Mouse (Mus musculus) G1E-ER4 (cell line): Measurements from ENCODE around the gene Gm49380. TPM values are rescaled to one million over a fixed set of nuclear protein-coding genes. Genes with fewer than 3 reads are reported as not detected.

Source experiments
- GATA1 ChIP-seq: IDR thresholded peaks from one replicate; pipeline ENCODE4 v1.8.0; 2012; ENCODE audit warnings: low read length, inconsistent platforms
- polyA plus RNA-seq: library from polyadenylated mRNA; stranded (reverse); fragments of >175 nt; gene quantifications from 2 replicates; pipeline ENCODE4 v1.2.3, GENCODE M21; 2012

The Gm49380 gene
- polyA plus RNA-seq, 1 experiment = not detected

DNA sequence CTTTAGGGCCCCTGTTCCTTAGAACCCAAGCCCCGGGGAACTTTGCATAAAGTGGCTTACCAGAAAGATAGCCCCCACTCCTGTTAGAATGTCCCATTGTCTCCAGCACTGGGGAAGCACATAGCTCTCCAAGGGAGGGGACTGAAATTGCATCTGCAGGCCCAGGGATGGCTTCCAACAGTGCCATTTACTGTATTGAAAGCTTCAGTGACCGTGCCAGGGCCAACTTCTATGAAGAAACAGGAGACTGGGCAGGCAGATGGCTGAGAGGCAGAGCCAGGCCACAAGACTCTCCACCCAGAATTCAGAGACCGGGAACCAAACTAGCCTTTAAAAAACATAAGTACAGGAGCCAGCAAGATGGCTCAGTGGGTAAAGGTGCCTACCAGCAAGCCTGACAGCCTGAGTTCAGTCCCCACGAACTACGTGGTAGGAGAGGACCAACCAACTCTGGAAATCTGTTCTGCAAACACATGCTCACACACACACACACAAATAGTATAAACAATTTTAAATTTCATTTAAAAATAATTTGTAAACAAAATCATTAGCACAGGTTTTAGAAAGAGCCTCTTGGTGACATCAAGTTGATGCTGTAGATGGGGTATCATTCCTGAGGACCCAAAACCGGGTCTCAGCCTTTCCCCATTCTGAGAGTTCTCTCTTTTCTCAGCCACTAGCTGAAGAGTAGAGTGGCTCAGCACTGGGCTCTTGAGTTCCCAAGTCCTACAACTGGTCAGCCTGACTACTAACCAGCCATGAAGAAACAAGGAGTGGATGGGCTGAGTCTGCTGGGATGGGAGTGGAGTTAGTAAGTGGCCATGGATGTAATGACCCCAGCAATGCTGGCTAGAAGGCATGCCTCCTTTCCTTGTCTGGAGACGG is 71.5 kb downstream of the Gm49380 start:
- no peak for TF ChIP-seq GATA1

- no peak for TF ChIP-seq GATA1
Measured at GRCm38 (mm10) chr9:44037106-44037505, 76.2 kb downstream of the Gm49380 start.

GRCm38 (mm10) chr9:44033957-44034727 is 79.2 kb downstream of the Gm49380 start:
- no peak for TF ChIP-seq GATA1

DNA sequence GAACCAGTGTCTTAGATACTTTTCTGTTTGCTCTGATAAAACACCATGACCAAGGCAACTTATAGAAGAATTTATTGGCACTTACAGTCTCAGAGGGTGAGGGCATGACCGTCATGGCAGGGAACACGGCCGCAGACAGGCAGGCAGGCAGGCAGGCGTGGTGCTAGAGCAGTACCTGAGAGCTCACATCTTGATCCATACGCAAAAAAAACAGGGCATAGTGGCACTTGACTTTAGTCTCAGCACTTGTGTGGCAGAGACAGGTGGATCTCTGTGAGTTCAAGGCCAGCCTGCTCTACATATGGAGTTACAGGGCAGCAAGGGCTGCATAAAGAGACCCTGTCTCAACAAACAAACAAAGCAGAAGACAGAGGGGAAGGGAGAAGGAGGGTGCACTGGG is 80.0 kb downstream of the Gm49380 start:
- TF ChIP-seq GATA1 = no peak

GRCm38 (mm10) chr9:44031946-44032345 is 81.4 kb downstream of the Gm49380 start:
- no peak for TF ChIP-seq GATA1

- no peak for TF ChIP-seq GATA1
Measured at GRCm38 (mm10) chr9:44031079-44031478, 82.2 kb downstream of the Gm49380 start.

GRCm38 (mm10) chr9:44030646-44031045 is 82.7 kb downstream of the Gm49380 start:
- no peak for TF ChIP-seq GATA1

- TF ChIP-seq GATA1 = no peak
Measured at GRCm38 (mm10) chr9:44029580-44030236, 83.6 kb downstream of the Gm49380 start.

GRCm38 (mm10) chr9:44024096-44024495 is 89.2 kb downstream of the Gm49380 start:
- no peak for TF ChIP-seq GATA1

GRCm38 (mm10) chr9:44022100-44022847 is 91.0 kb downstream of the Gm49380 start:
- no peak for TF ChIP-seq GATA1

DNA sequence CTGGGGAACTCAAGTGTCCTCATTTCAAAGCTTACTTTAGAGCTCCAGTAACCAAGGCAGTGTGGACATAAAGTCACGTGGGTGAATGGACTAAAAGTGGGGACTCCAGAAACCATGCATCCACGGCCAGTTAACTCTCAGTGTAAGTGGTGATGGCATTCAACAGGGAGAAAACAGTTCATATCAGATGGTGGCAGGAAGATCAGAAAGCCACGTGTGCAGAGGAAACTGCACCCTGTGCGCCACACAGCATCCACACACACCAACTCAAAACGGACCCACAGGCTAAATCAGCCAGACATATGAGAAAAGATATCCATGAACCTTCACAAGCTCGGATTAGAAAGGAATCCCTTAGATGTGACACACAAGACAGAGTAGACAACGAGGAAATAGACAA is 93.3 kb downstream of the Gm49380 start:
- TF ChIP-seq GATA1 = no peak

DNA sequence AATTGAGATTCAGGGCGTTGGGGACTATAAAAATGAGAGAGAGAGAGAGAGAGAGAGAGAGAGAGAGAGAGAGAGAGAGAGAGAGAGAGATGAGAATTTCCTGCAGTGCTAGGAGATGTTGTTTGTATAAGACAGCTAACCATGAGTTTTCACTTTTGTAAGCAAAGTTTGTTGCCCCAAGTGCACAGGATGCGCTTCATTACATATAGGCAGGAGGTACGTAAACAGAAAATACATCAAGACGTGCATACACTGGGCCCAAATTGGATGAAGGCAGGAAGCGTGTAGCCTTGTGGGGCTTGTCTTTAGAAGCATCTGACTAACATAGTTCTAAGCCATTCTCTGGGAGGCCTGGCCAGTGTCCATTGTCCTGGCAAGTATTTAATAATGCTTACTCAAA is 95.5 kb downstream of the Gm49380 start:
- no peak for TF ChIP-seq GATA1

Other genes with a start within 250 kb of the Gm49380 start
- gene Thy1, start 70.1 kb downstream of the Gm49380 start, polyA plus RNA-seq = not detected in 2 replicates
- gene Usp2, start 46.5 kb downstream of the Gm49380 start, polyA plus RNA-seq = 1.3 and 1.7 TPM in 2 replicates
- gene Mfrp, start 11.8 kb downstream of the Gm49380 start, polyA plus RNA-seq = not detected in 2 replicates
- not detected in 2 replicates for gene C1qtnf5, start 6.3 kb downstream of the Gm49380 start, polyA plus RNA-seq
- gene Rnf26, start within 50 bp of the Gm49380 start, polyA plus RNA-seq = 36.9 and 44.7 TPM in 2 replicates
- gene Mcam, start 21.0 kb upstream of the Gm49380 start, polyA plus RNA-seq = not detected in 2 replicates
- 15.4 and 18.5 TPM in 2 replicates for gene Cbl, start 120.5 kb upstream of the Gm49380 start, polyA plus RNA-seq
- not detected in 2 replicates for gene Ccdc153, start 127.2 kb upstream of the Gm49380 start, polyA plus RNA-seq
- gene Pdzd3, start 138.0 kb upstream of the Gm49380 start, polyA plus RNA-seq = not detected in 2 replicates
- 0.02 TPM in 1 of 2 replicates, not detected in the other for gene Nlrx1, start 155.1 kb upstream of the Gm49380 start, polyA plus RNA-seq
- gene Abcg4, start 175.1 kb upstream of the Gm49380 start, polyA plus RNA-seq = 15.6 and 18.4 TPM in 2 replicates
- gene Hinfp, start 192.2 kb upstream of the Gm49380 start, polyA plus RNA-seq = 3.5 and 8.9 TPM in 2 replicates
- gene C2cd2l, start 206.8 kb upstream of the Gm49380 start, polyA plus RNA-seq = 42.9 and 52.2 TPM in 2 replicates
- 7.7 and 9.9 TPM in 2 replicates for gene Dpagt1, start 212.5 kb upstream of the Gm49380 start, polyA plus RNA-seq
- gene H2afx, start 221.2 kb upstream of the Gm49380 start, polyA plus RNA-seq = 682 and 860 TPM in 2 replicates
- gene Hmbs, start 230.7 kb upstream of the Gm49380 start, polyA plus RNA-seq = 139 and 142 TPM in 2 replicates
- 6.0 and 8.8 TPM in 2 replicates for gene Vps11, start 248.2 kb upstream of the Gm49380 start, polyA plus RNA-seq